Mouse (Mus musculus) kidney, embryonic 14.5 days (tissue): ENCODE results near the gene Rc3h1. TPM values are rescaled to one million over a fixed set of nuclear protein-coding genes. Genes with fewer than 3 reads are reported as not detected.

Source experiments
- ATAC-seq: fragments of 200-750 bp; cut with Nextera tagmentation; 2 replicates; pipeline ENCODE4 v1.8.0; 2017; ENCODE audit warnings: moderate number of reproducible peaks, mild to moderate bottlenecking, moderate TSS enrichment, moderate library complexity; ENCODE audit not compliant: low FRiP score, low TSS enrichment
- H3K27ac ChIP-seq: fragments of 300-500 bp; sonication (generic); 2 replicates; pipeline ENCODE4 v1.5.1; 2014; ENCODE audit warnings: low read depth, mild to moderate bottlenecking, low read length, moderate library complexity, mixed read lengths
- H3K27me3 ChIP-seq: fragments of 300-500 bp; sonication (generic); 2 replicates; pipeline ENCODE4 v1.6.1; 2014; ENCODE audit warnings: mild to moderate bottlenecking, low read length; ENCODE audit not compliant: control insufficient read depth, insufficient read depth
- H3K36me3 ChIP-seq: fragments of 300-500 bp; sonication (generic); 2 replicates; pipeline ENCODE4 v1.6.1; 2014; ENCODE audit warnings: low read length, mixed read lengths; ENCODE audit not compliant: control insufficient read depth, insufficient read depth
- H3K4me1 ChIP-seq: fragments of 300-500 bp; sonication (generic); 2 replicates; pipeline ENCODE4 v1.6.1; 2014; ENCODE audit warnings: low read length, mixed read lengths; ENCODE audit not compliant: control insufficient read depth, insufficient read depth
- H3K4me2 ChIP-seq: fragments of 300-500 bp; sonication (generic); replicated peaks from 2 replicates; pipeline ENCODE4 v1.6.1; 2014; ENCODE audit warnings: low read depth, mild to moderate bottlenecking, low read length
- H3K4me3 ChIP-seq: fragments of 300-500 bp; sonication (generic); 2 replicates; pipeline ENCODE4 v1.5.1; 2014; ENCODE audit warnings: mild to moderate bottlenecking, low read length
- H3K9ac ChIP-seq: fragments of 300-500 bp; sonication (generic); 2 replicates; pipeline ENCODE4 v1.6.1; 2014; ENCODE audit warnings: low read depth, mild to moderate bottlenecking, low read length, moderate library complexity
- H3K9me3 ChIP-seq: fragments of 300-500 bp; sonication (generic); 2 replicates; pipeline ENCODE4 v1.6.1; 2016; ENCODE audit warnings: low read length; ENCODE audit not compliant: control insufficient read depth
- WGBS: fragments of 180-500 bp; shearing (Covaris S2); extraction: QIAGEN DNeasy Blood & Tissue Kit; methylation state at CpG from one replicate; pipeline ENCODE4 v1.1.7; 2014; 5-methylcytosine and 5-hydroxymethylcytosine counted together
- polyA plus RNA-seq: library from polyadenylated mRNA; unstranded; fragments of >200 nt; fragmentation: Nextera tagmentation; extraction: Ambion mirVana; gene quantifications from 2 replicates; pipeline ENCODE4 v1.2.1, GENCODE M21; 2014

The Rc3h1 gene
- polyA plus RNA-seq, 1 experiment from 2014 or later, result 14.0 TPM

- peaks cover 8% of the 10 kb centered on the region; the same call in 1 of the 2 replicates for H3K36me3 ChIP-seq
- 60% methylated on average over 4 of the region's 4 CpGs for WGBS
- no peaks in the 10 kb centered on the region for H3K9me3 ChIP-seq
- H3K4me3 ChIP-seq, result no peak overlapping the region
- no peaks in the 10 kb centered on the region for H3K4me1 ChIP-seq
- H3K27ac ChIP-seq, result no peak overlapping the region
- H3K4me2 ChIP-seq, result no peak overlapping the region
- no peaks in the 10 kb centered on the region for H3K27me3 ChIP-seq
- no peak overlapping the region for H3K9ac ChIP-seq
- ATAC-seq, result no peak
Measured at GRCm38 (mm10) chr1:161004942-161005341, 98.7 kb downstream of the Rc3h1 start.

- Histone ChIP-seq H3K4me1 (no peaks in the 10 kb centered on the region), H3K36me3 (peaks cover 8% of the 10 kb centered on the region; the same call in 1 of the 2 replicates), H3K4me2 (no peak overlapping the region), H3K27ac (no peak overlapping the region), H3K9me3 (no peaks in the 10 kb centered on the region), H3K9ac (no peak overlapping the region), H3K27me3 (no peaks in the 10 kb centered on the region), H3K4me3 (no peak overlapping the region)
- no peak for ATAC-seq
- 46% methylated on average over 3 of the region's 3 CpGs for WGBS
Measured at GRCm38 (mm10) chr1:161005526-161005925, 99.3 kb downstream of the Rc3h1 start.

GRCm38 (mm10) chr1:161006471-161006870, 100.3 kb downstream of the Rc3h1 start:
- Histone ChIP-seq H3K9ac (no peak overlapping the region), H3K27me3 (no peaks in the 10 kb centered on the region), H3K9me3 (no peaks in the 10 kb centered on the region), H3K36me3 (peaks cover 8% of the 10 kb centered on the region; the same call in 1 of the 2 replicates), H3K4me3 (no peak overlapping the region), H3K27ac (no peak overlapping the region), H3K4me2 (no peak overlapping the region), H3K4me1 (no peaks in the 10 kb centered on the region)
- 82% methylated on average over 5 of the region's 5 CpGs for WGBS
- no peak for ATAC-seq

GRCm38 (mm10) chr1:161008038-161008437, 101.8 kb downstream of the Rc3h1 start:
- H3K4me3 ChIP-seq, result no peak overlapping the region
- no peaks in the 10 kb centered on the region for H3K4me1 ChIP-seq
- H3K9ac ChIP-seq, result no peak overlapping the region
- H3K27ac ChIP-seq, result no peak overlapping the region
- WGBS, result 82% methylated on average over 2 of the region's 2 CpGs
- H3K36me3 ChIP-seq, result peaks cover 13% of the 10 kb centered on the region; the same call in 1 of the 2 replicates
- H3K27me3 ChIP-seq, result no peaks in the 10 kb centered on the region
- ATAC-seq, result no peak
- no peak overlapping the region for H3K4me2 ChIP-seq
- H3K9me3 ChIP-seq, result no peaks in the 10 kb centered on the region

DNA sequence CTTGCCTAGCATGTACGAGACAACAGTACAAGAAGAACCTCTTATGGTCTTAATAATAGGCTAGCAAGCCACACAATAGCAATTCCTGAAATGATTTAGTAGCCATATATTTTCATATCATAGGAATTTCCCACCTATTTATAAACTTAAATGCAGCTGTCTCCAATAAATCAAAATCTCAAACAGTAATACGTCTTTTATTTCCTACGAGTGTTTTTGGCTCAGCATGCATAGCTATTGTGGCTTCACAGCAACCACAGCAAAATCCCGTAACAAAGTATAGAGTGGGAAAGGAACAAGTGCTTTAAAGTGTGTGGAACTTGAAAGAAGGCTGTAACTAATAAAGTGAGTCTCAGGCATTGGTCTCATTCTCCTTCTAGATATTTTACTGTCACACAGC, 104.2 kb downstream of the Rc3h1 start:
- Histone ChIP-seq H3K36me3 (peaks cover 10% of the 10 kb centered on the region; the same call in 1 of the 2 replicates), H3K9ac (no peak overlapping the region), H3K4me3 (no peak overlapping the region), H3K4me2 (no peak overlapping the region), H3K27me3 (no peaks in the 10 kb centered on the region), H3K4me1 (no peaks in the 10 kb centered on the region), H3K9me3 (no peaks in the 10 kb centered on the region), H3K27ac (no peak overlapping the region)
- ATAC-seq, result no peak
- WGBS, result 78% methylated on average over 4 of the region's 4 CpGs

GRCm38 (mm10) chr1:161016378-161016777, 110.2 kb downstream of the Rc3h1 start:
- no peak overlapping the region for H3K9ac ChIP-seq
- no peaks in the 10 kb centered on the region for H3K27me3 ChIP-seq
- H3K4me1 ChIP-seq, result no peaks in the 10 kb centered on the region
- WGBS, result 91% methylated on average over 2 of the region's 2 CpGs
- no peak overlapping the region for H3K4me3 ChIP-seq
- H3K27ac ChIP-seq, result no peak overlapping the region
- ATAC-seq, result no peak
- H3K36me3 ChIP-seq, result peaks cover 30% of the 10 kb centered on the region
- no peak overlapping the region for H3K4me2 ChIP-seq
- no peaks in the 10 kb centered on the region for H3K9me3 ChIP-seq

DNA sequence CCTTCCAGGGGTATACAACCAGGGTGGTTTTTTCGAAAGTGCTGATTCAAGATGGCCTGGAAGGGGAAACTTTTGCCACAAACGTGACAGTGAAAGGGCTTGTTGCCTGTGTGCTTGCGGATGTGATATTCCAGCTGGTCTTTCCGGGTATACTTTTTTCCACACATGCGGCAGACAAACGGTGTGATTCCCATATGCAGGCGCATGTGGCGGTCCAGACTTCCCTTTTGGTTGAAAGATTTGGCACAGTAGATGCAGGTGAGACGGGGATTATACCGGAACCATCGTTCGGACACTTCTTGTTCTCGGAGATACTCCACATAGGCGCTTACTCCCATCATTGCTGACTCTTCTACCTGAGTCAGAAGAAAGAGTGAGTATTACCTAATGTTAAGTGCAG, 113.8 kb downstream of the Rc3h1 start:
- H3K27me3 ChIP-seq, result no peaks in the 10 kb centered on the region
- H3K9ac ChIP-seq, result no peak overlapping the region
- H3K4me3 ChIP-seq, result no peak overlapping the region
- H3K4me1 ChIP-seq, result no peaks in the 10 kb centered on the region
- no peaks in the 10 kb centered on the region for H3K9me3 ChIP-seq
- no peak overlapping the region for H3K27ac ChIP-seq
- 96% methylated on average over 14 of the region's 14 CpGs for WGBS
- peaks cover 30% of the 10 kb centered on the region for H3K36me3 ChIP-seq
- no peak for ATAC-seq
- no peak overlapping the region for H3K4me2 ChIP-seq

Other genes with a start within 250 kb of the Rc3h1 start
- 9.9 and 13.2 TPM in 2 replicates for gene Rabgap1l, start 113.2 kb upstream of the Rc3h1 start, polyA plus RNA-seq
- gene Serpinc1, start 72.2 kb downstream of the Rc3h1 start, polyA plus RNA-seq, result 1.9 and 2.2 TPM in 2 replicates
- 11.0 and 13.3 TPM in 2 replicates for gene Zbtb37, start 128.4 kb downstream of the Rc3h1 start, polyA plus RNA-seq
- 26.6 and 45.4 TPM in 2 replicates for gene Dars2, start 164.2 kb downstream of the Rc3h1 start, polyA plus RNA-seq
- gene Cenpl, start 164.3 kb downstream of the Rc3h1 start, polyA plus RNA-seq, result 32.7 and 36.2 TPM in 2 replicates
- 10.6 and 17.2 TPM in 2 replicates for gene Klhl20, start 225.1 kb downstream of the Rc3h1 start, polyA plus RNA-seq
- gene Ankrd45, start 236.3 kb downstream of the Rc3h1 start, polyA plus RNA-seq, result 5.1 and 5.9 TPM in 2 replicates